Comparison of ENCODE assay signal across 8 mouse cellular contexts in genomic region chr11:117345022-117345765, GRCm38 (mm10).
DNase-seq lines count a peak whose midpoint lies in the region; ATAC-seq and TF ChIP-seq lines count a peak whose summit lies in the region.

No protein-coding gene starts in this region.

- H3K4me1 ChIP-seq in ES-E14 (ENCODE audit: control insufficient read depth in 2 of 2, insufficient read depth in 2 of 2, low read length in 2 of 2, poor library complexity in 1 of 2): peaks cover 10 to 56% of the 10 kb centered on the region in 2 experiments
- H3K4me1 ChIP-seq in liver, embryonic 11.5 days (replicated peaks; ENCODE audit: control insufficient read depth, insufficient read depth, low read length): peaks cover 71% of the 10 kb centered on the region
- peaks cover 78% of the 10 kb centered on the region for H3K4me1 ChIP-seq in neural tube, embryonic 14.5 days (ENCODE audit: control insufficient read depth, insufficient read depth, low read length)

- H3K27me3 ChIP-seq in liver, embryonic 11.5 days (replicated peaks; ENCODE audit: control insufficient read depth, insufficient read depth, low read length): no peaks in the 10 kb centered on the region
- H3K27me3 ChIP-seq in neural tube, embryonic 14.5 days (ENCODE audit: control insufficient read depth, insufficient read depth, low read length): no peaks in the 10 kb centered on the region

- no peaks in the 10 kb centered on the region; the same call in 1 of the 2 replicates for H3K36me3 ChIP-seq in ES-E14 (ENCODE audit: control insufficient read depth, insufficient read depth, low read length, poor library complexity, severe bottlenecking)
- peaks cover 2% of the 10 kb centered on the region; the same call in 1 of the 2 replicates for H3K36me3 ChIP-seq in liver, embryonic 11.5 days (ENCODE audit: control insufficient read depth, insufficient read depth, low read length)
- no peaks in the 10 kb centered on the region for H3K36me3 ChIP-seq in neural tube, embryonic 14.5 days (ENCODE audit: control insufficient read depth, insufficient read depth, low read length)

- in situ Hi-C loops in ES-E14 (cut with MboI; ENCODE audit: low sequenced_read_pairs in 2 of 2, unreplicated experiment in 2 of 2): no loop called here

- peak overlapping the region; percentile 17; the same call in 1 of the 2 replicates for H3K27ac ChIP-seq in ES-E14 (ENCODE audit: insufficient read depth, low read depth, low read length, poor library complexity, severe bottlenecking)
- peak overlapping the region; percentile 42; the same call in 1 of the 2 replicates for H3K27ac ChIP-seq in liver, embryonic 11.5 days (ENCODE audit: low read depth, low read length)
- H3K27ac ChIP-seq in neural tube, embryonic 14.5 days (ENCODE audit: low read depth, low read length): peak overlapping the region; percentile 71

- 43% methylated on average over 12 of the region's 12 CpGs for WGBS in liver, embryonic 11.5 days
- WGBS in neural tube, embryonic 14.5 days: 29% methylated on average over 12 of the region's 12 CpGs

- H3K4me2 ChIP-seq in liver, embryonic 11.5 days: no peak overlapping the region
- H3K4me2 ChIP-seq in neural tube, embryonic 14.5 days (ENCODE audit: low read depth, low read length): no peak overlapping the region

- H3K9me3 ChIP-seq in ES-E14 (ENCODE audit: control insufficient read depth, insufficient read depth, low read depth, low read length): no peaks in the 10 kb centered on the region
- H3K9me3 ChIP-seq in liver, embryonic 11.5 days (ENCODE audit: control insufficient read depth, low read length): no peaks in the 10 kb centered on the region
- no peaks in the 10 kb centered on the region for H3K9me3 ChIP-seq in neural tube, embryonic 14.5 days (ENCODE audit: control insufficient read depth, low read length)

- DNase-seq in heart, adult 11 months: peak; percentile 96
- DNase-seq in heart, postnatal 25 days (ENCODE audit: low spot score): no peak
- DNase-seq in ES-E14 (ENCODE audit: low read depth, low spot score): no peak
- DNase-seq in forelimb bud, embryonic 11.5 days (ENCODE audit: low read depth, low spot score): peak; percentile 69
- DNase-seq in liver, embryonic 11.5 days (ENCODE audit: low spot score): no peak
- no peak for DNase-seq in layer of hippocampus, postnatal 25 days (ENCODE audit: extremely low spot score in 1 of 2, low spot score in 1 of 2)
- no peak for DNase-seq in thymus, adult 18-20 months

- no peak overlapping the region for H3K9ac ChIP-seq in ES-E14 (ENCODE audit: insufficient read depth, low read depth, low read length, poor library complexity, severe bottlenecking)
- H3K9ac ChIP-seq in liver, embryonic 11.5 days (ENCODE audit: low read depth, low read length): no peak overlapping the region
- no peak overlapping the region for H3K9ac ChIP-seq in neural tube, embryonic 14.5 days (replicated peaks; ENCODE audit: low read depth, low read length)

- ATAC-seq in liver, embryonic 11.5 days (replicated peaks; ENCODE audit: low FRiP score): 0 out of 2 replicates have a peak, but pooled peaks have one; percentile 9
- peak; percentile 79 for ATAC-seq in neural tube, embryonic 14.5 days (ENCODE audit: low read depth)

- intact Hi-C loops in heart, postnatal 25 days (cut with DNase I): no loop called here

- H3K4me3 ChIP-seq in ES-E14 (ENCODE audit: insufficient read depth in 1 of 2, low read depth in 1 of 2, low read length in 2 of 2, poor library complexity in 1 of 2, severe bottlenecking in 1 of 2): no peak overlapping the region
- no peak overlapping the region for H3K4me3 ChIP-seq in liver, embryonic 11.5 days (ENCODE audit: low read depth, low read length)
- no peak overlapping the region for H3K4me3 ChIP-seq in neural tube, embryonic 14.5 days (ENCODE audit: low read depth, low read length)

TF ChIP-seq in ES-E14, 5 proteins besides CTCF, POLR2A, EP300 and RAD21:
- TF ChIP-seq CHD2 (IDR thresholded peaks at IDR 0.05; ENCODE audit: low read depth, low read length) (no peak), ZNF384 (IDR thresholded peaks at IDR 0.05; ENCODE audit: low read depth, low read length) (no peak), ZC3H11A (IDR thresholded peaks at IDR 0.05; ENCODE audit: borderline replicate concordance, low read depth, low read length) (no peak), HCFC1 (IDR thresholded peaks at IDR 0.05; ENCODE audit: borderline replicate concordance, insufficient read depth, low read length) (no peak), MAFK (IDR thresholded peaks at IDR 0.05; ENCODE audit: insufficient read depth, low read depth, low read length) (no peak)

Comparison
In these comparisons a context has a peak if more than half of its experiments do, and no peak if none do; other contexts are left out.
1. DNase-seq: peak in heart, adult 11 months (single experiment) and forelimb bud, embryonic 11.5 days (single experiment); none in heart, postnatal 25 days (single experiment), ES-E14 (single experiment), liver, embryonic 11.5 days (single experiment), layer of hippocampus, postnatal 25 days (0 of 2) and thymus, adult 18-20 months (0 of 2).
2. H3K27ac ChIP-seq: peak in every context shown above with its lines; median percentile 71 in neural tube, embryonic 14.5 days; 42 in liver, embryonic 11.5 days; 17 in ES-E14.